Mouse (Mus musculus) limb, embryonic 13.5 days (tissue): ENCODE measurements around the gene Gmeb2. TPM values are rescaled to one million over a fixed set of nuclear protein-coding genes. Genes with fewer than 3 reads are reported as not detected.
"Not testable (repeated sequence)": the region's sequence is repeated elsewhere in the genome, so short reads cannot be mapped to it uniquely, and the experiment has no call there.

ENCODE experiments used
- ATAC-seq: fragments of 200-750 bp; cut with Nextera tagmentation; 2 replicates; pipeline ENCODE4 v1.8.0; 2017; ENCODE audit warnings: low read depth, moderate number of reproducible peaks, moderate TSS enrichment; ENCODE audit not compliant: low FRiP score
- H3K27ac ChIP-seq: fragments of 300-500 bp; sonication (generic); 2 replicates; pipeline ENCODE4 v1.5.1; 2015; ENCODE audit warnings: inconsistent platforms, mild to moderate bottlenecking, moderate library complexity
- H3K27me3 ChIP-seq: fragments of 300-500 bp; sonication (generic); 2 replicates; pipeline ENCODE4 v1.6.1; 2015; ENCODE audit warnings: mild to moderate bottlenecking, inconsistent platforms
- H3K36me3 ChIP-seq: fragments of 300-500 bp; sonication (generic); 2 replicates; pipeline ENCODE4 v1.6.1; 2015; ENCODE audit warnings: inconsistent platforms, mild to moderate bottlenecking, moderate library complexity
- H3K4me1 ChIP-seq: fragments of 300-500 bp; sonication (generic); 2 replicates; pipeline ENCODE4 v1.6.1; 2015; ENCODE audit warnings: inconsistent platforms
- H3K4me2 ChIP-seq: fragments of 300-500 bp; sonication (generic); replicated peaks from 2 replicates; pipeline ENCODE4 v1.6.1; 2015; ENCODE audit warnings: inconsistent platforms, mild to moderate bottlenecking, moderate library complexity
- H3K4me3 ChIP-seq: fragments of 300-500 bp; sonication (generic); 2 replicates; pipeline ENCODE4 v1.5.1; 2015; ENCODE audit warnings: moderate library complexity, mild to moderate bottlenecking, inconsistent platforms
- H3K9ac ChIP-seq: fragments of 300-500 bp; sonication (generic); 2 replicates; pipeline ENCODE4 v1.6.1; 2015; ENCODE audit warnings: mild to moderate bottlenecking, inconsistent platforms
- H3K9me3 ChIP-seq: fragments of 300-500 bp; sonication (generic); 2 replicates; pipeline ENCODE4 v1.6.1; 2016; ENCODE audit warnings: inconsistent platforms
- WGBS: fragments of 180-500 bp; shearing (Covaris S2); methylation state at CpG from one replicate; pipeline ENCODE4 v1.1.7; 2015; 5-methylcytosine and 5-hydroxymethylcytosine counted together
- polyA plus RNA-seq: library from polyadenylated mRNA; unstranded; fragments of >200 nt; fragmentation: Nextera tagmentation; extraction: Ambion mirVana; gene quantifications from 2 replicates; pipeline ENCODE4 v1.2.1, GENCODE M21; 2015

Gene Gmeb2
- 16.5 and 17.8 TPM in 2 replicates for polyA plus RNA-seq

DNA sequence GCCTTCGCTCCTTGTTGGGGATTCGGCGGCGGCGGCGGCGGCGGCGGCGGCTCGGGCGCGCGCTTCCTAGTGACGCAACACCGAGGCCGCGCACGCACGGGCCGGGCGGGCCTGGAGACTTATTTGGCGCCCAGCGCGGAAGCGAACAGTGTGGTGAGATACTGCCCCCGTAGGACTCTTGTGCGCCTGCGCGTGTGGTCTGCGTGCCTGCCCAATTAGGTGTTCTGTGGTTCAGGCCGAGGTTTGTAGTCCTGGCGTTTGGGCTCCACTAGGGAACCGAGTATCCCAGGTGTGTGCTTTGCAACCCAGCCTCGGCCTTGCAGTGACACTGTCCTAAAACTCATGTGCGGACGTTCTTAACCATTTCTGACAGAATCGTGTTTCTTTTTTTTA lies at the start of gene Gmeb2:
TSS of gene Gmeb2 (minus strand) at position 78 of the 393 bp plus-strand sequence.
- peak within 1 kb of the TSS; percentile 94 for H3K27ac ChIP-seq
- not testable (repeated sequence) for H3K9me3 ChIP-seq, H3K27me3 ChIP-seq
- peaks cover 22% of the 10 kb centered on the region for H3K36me3 ChIP-seq
- peak within 1 kb of the TSS; percentile 63 for H3K4me3 ChIP-seq
- peak within 1 kb of the TSS; percentile 87 for H3K9ac ChIP-seq
- 8% methylated on average over 34 of the region's 38 CpGs for WGBS
- peaks cover 16% of the 10 kb centered on the region for H3K4me1 ChIP-seq
- H3K4me2 ChIP-seq, result peak within 1 kb of the TSS; percentile 68
- ATAC-seq, result peak; percentile 97

DNA sequence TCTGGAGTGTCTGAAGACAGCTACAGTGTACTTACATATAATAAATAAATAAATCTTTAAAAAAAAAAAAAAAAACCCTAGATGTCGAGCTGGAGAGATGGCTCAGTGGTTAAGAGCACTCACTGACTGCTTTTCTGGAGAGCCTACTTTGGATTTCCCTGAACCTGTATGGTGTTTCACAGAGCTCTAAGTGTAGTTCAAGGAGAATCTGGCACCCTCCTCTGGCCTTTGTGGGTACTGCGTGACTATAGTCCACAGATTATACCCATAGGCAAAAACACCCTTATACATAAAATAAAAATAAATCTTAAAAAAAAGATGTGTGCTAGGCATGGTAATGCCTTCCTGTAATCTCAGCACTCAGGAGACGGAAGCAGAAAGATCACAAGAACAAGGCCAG lies 46.2 kb upstream of the Gmeb2 start:
- ATAC-seq, result no peak
- Histone ChIP-seq H3K36me3 (peaks cover 83% of the 10 kb centered on the region), H3K27ac (no peak overlapping the region), H3K9ac (no peak overlapping the region), H3K27me3 (no peaks in the 10 kb centered on the region), H3K4me2 (no peak overlapping the region), H3K9me3 (no peaks in the 10 kb centered on the region), H3K4me1 (no peaks in the 10 kb centered on the region), H3K4me3 (no peak overlapping the region)
- 61% methylated on average over 3 of the region's 3 CpGs for WGBS

DNA sequence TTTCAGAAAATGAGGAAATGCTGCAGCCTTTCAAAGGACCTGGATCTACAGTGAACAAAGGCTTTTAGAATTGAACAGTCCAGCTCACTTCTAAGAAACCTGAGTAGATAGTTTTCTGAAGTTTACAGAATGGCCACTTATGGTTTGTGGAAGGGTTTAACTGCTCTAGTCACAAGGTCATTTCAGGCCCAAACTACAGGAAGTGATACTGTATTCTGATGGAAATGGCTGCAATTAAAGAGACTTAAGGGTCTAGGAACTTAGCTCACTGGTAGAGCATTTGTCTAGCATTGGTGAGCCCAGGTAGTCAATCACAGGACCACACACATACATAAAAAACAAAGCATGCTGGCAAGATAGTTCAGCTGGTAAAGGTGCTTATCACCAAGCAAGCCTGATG lies 44.7 kb upstream of the Gmeb2 start:
- Histone ChIP-seq H3K4me2 (no peak overlapping the region), H3K9me3 (no peaks in the 10 kb centered on the region), H3K27me3 (no peaks in the 10 kb centered on the region), H3K4me1 (no peaks in the 10 kb centered on the region), H3K4me3 (no peak overlapping the region), H3K9ac (no peak overlapping the region), H3K27ac (no peak overlapping the region), H3K36me3 (peaks cover 85% of the 10 kb centered on the region)
- ATAC-seq, result no peak

DNA sequence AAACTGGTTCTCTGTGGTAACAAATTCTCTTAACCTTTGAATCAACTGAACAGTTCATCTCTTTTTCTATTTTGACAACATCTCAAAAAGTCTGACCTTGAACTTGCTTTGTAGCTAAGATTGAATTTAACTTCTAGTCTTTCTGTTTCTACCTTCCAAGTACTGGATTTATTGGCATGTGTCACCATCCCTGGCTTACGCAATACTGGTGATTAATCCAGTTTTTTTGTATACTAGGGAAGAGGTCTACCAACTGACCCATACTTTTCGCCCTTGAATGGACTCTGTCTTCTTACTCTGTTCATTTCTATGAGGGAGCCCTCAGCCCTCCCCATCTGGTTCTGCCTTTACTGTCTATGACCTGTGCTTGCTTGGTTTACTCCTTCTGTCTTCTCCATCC lies 38.3 kb upstream of the Gmeb2 start:
- no peak for ATAC-seq
- no peak overlapping the region for H3K27ac ChIP-seq
- H3K27me3 ChIP-seq, result no peaks in the 10 kb centered on the region
- H3K9me3 ChIP-seq, result no peaks in the 10 kb centered on the region
- no peak overlapping the region for H3K9ac ChIP-seq
- 94% methylated on average over 2 of the region's 2 CpGs for WGBS
- H3K4me2 ChIP-seq, result no peak overlapping the region
- H3K36me3 ChIP-seq, result peaks cover 90% of the 10 kb centered on the region
- no peak overlapping the region for H3K4me3 ChIP-seq
- no peaks in the 10 kb centered on the region for H3K4me1 ChIP-seq

DNA sequence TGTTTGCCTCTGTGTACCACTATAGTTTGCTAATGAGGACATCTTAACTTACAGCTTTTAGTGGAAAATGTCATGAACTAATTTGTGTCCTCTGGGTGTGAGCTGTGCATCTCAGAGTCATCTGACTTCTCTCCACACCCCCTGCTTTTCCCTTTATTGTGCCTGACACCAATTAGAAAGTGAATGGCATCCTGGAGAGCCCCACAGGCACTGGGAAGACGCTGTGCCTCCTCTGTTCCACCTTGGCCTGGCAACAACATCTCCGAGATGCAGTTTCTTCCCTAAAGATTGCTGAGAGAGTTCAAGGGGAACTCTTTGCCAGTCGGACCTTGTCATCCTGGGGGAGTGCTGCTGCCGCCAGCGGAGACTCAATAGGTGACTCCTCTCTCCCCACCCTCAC lies 34.3 kb upstream of the Gmeb2 start:
- Histone ChIP-seq H3K27ac (no peak overlapping the region), H3K36me3 (peaks cover 51% of the 10 kb centered on the region), H3K27me3 (peaks cover 7% of the 10 kb centered on the region; the same call in 1 of the 2 replicates), H3K4me2 (no peak overlapping the region), H3K4me3 (no peak overlapping the region), H3K4me1 (peaks cover 11% of the 10 kb centered on the region), H3K9me3 (no peaks in the 10 kb centered on the region), H3K9ac (no peak overlapping the region; the same call in 1 of the 2 replicates)
- WGBS, result 84% methylated on average over 5 of the region's 5 CpGs
- no peak for ATAC-seq

DNA sequence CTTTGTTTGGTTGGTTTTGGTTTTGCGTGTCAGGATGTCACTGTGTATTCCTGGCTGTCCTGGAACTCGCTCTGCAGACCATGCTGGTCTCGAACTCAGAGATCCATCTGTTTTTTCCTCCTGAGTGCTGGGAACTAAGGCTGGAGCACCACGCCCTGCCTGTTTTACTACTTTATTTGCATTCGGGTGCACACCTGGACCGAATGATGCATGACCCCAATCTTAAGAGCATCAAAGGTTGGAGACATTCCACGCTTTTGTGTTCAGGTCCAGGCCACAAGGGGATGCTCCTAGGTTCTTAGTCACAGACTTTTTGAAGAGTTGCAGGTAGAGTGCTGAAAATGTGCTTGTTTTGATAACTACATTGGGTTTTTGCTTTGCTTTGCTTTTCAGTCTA lies 32.3 kb upstream of the Gmeb2 start:
- Histone ChIP-seq H3K27me3 (peaks cover 26% of the 10 kb centered on the region), H3K4me2 (peak overlapping the region; percentile 77), H3K4me3 (peak overlapping the region; percentile 56), H3K9me3 (no peaks in the 10 kb centered on the region), H3K27ac (no peak overlapping the region), H3K4me1 (peaks cover 11% of the 10 kb centered on the region), H3K36me3 (peaks cover 33% of the 10 kb centered on the region), H3K9ac (peak overlapping the region; percentile 71)
- no peak for ATAC-seq
- 10% methylated on average over 7 of the region's 7 CpGs for WGBS

DNA sequence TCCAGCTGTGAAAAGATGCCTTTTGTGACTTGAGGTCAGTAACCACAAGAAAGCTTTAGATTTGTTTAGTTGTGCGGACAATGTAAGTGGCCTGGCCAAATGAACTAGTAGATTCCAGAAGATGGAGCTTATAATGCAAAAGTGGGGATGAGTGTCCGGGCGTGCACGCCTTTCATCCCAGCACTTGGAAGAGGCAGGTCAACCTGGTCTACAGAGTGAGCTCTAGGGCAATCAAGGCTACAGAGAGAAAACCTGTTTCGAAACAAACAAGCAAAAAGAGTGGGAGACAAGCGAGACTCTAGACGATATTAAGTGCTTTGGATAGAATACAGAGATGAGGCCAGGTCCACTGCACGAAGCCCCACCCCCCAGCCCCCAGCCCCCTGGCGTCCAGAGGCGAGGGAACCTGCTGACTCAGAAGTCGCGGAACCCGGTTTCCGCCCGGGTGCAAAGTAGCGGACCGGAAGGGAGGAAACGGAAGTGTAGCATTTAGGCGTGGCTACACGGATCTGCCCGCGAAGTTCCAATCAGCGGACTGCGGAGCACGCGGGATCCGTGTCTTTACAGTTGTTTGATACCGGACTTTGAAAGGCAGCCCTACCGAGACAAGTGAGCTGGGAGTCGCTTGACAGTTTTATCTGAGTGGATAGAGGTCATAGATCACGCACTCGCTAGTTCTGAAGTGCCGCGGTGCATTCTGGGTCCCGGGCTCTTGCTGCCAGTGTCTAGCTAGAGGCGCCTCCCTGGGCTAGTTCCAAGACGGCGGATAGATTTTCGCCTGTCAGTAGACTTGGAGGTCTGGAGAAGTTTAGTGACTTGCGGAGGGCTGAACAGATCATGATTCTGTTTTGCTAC lies 31.6 kb upstream of the Gmeb2 start, which contains the start of gene Rtel1:
TSS of gene Rtel1 (plus strand) at position 492 of the 855 bp plus-strand sequence.
- peaks cover 26% of the 10 kb centered on the region for H3K36me3 ChIP-seq
- no peak within 1 kb of the TSS for H3K27ac ChIP-seq
- peak within 1 kb of the TSS; percentile 56 for H3K4me3 ChIP-seq
- WGBS, result 6% methylated on average over 40 of the region's 40 CpGs
- no peaks in the 10 kb centered on the region for H3K9me3 ChIP-seq
- peaks cover 33% of the 10 kb centered on the region for H3K27me3 ChIP-seq
- peak within 1 kb of the TSS; percentile 71 for H3K9ac ChIP-seq
- H3K4me1 ChIP-seq, result peaks cover 11% of the 10 kb centered on the region
- peak; percentile 94 for ATAC-seq
- H3K4me2 ChIP-seq, result peak within 1 kb of the TSS; percentile 77

DNA sequence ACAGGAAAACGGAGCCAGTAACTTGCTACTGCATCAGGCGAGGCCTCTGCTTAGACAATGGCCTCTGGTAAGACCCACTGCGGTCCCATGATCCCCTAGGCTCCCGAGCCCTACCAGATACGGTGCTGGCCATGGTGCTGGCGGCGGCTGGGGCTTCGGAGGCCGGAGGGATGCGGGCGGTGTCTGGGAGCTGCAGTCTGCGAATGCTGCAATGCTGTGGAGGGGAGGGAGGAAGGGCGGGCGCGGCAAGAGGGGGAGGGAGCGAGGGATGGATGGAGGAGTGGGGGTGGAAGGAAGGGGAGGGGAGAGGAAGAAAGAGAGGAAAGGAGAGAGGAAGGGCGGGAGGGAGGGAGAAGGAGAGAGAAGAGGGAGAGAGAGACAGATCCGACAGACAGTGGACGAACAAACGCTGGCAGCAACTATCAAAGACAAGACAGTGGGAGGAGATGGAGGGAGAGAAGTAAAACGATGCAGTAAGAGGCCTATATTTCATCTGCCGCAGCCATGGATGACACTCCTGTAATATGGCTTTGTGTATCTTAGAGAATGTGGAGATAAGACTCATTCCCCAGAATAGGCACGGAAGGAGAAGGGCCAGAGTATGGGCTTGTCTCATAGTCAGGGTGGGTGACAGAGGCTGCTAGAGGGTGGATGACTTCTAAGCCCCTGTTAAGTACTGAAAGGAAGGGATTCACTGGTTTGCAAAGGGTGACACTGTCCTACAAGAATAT lies 26.4 kb upstream of the Gmeb2 start, which contains the start of gene Stmn3:
TSS of gene Stmn3 (minus strand) at position 421 of the 731 bp plus-strand sequence.
- Histone ChIP-seq H3K4me3 (peak within 1 kb of the TSS; percentile 15), H3K9ac (no peak within 1 kb of the TSS)
- peak; percentile 59; the same call in 1 of the 2 replicates for ATAC-seq

DNA sequence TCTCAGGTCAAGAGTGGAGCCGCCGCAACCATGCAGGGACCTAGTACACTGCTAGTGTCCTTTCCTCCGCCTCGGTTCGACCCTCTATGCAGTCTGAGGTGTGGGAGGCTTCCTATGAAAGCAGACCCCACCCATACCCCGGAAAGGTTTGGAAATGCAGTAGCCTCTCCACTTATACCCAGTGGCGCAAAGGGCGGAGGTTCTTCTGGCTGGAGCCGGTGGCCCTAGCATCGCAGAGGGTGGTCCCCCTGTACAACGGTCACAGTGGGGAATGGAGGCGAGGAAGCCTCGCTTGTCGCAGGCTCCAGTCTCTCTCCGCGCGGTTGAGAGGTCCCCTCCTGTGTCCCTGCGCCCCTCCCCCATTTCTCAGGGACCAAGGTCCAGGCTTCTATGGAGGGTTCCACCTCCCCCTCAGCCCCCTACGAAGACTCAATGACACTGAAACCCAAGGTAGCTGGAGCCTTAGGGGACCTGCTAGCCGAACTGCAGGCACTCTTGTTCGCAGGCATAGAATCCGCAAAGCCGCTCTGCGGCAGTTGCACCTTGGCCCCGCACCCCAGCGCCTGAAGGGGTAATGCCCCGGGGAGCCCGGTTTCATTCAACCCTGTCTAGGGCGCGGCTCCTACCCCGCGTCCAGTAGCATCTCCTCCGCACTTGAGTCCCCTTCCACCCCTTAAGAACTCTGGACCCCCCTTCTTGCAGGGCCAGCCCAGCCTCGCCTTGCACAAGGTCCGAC lies 25.7 kb upstream of the Gmeb2 start:
- 3% methylated on average over 35 of the region's 35 CpGs for WGBS
- Histone ChIP-seq H3K27me3 (peaks cover 80% of the 10 kb centered on the region), H3K9me3 (no peaks in the 10 kb centered on the region), H3K4me3 (peak overlapping the region; percentile 15), H3K27ac (no peak overlapping the region), H3K4me2 (peak overlapping the region; percentile 35; the same call in 1 of the 2 replicates), H3K36me3 (no peaks in the 10 kb centered on the region), H3K4me1 (peaks cover 6% of the 10 kb centered on the region), H3K9ac (no peak overlapping the region)
- peak; percentile 51; the same call in 1 of the 2 replicates for ATAC-seq

More for the DNA sequence above, 26.4 kb upstream of the Gmeb2 start, which contains the start of gene Stmn3:
- 5% methylated on average over 23 of the region's 23 CpGs for WGBS
- no peaks in the 10 kb centered on the region for H3K9me3 ChIP-seq
- H3K27ac ChIP-seq, result no peak within 1 kb of the TSS
- peak within 1 kb of the TSS; percentile 35; the same call in 1 of the 2 replicates for H3K4me2 ChIP-seq
- peaks cover 77% of the 10 kb centered on the region for H3K27me3 ChIP-seq
- H3K4me1 ChIP-seq, result peaks cover 6% of the 10 kb centered on the region
- no peaks in the 10 kb centered on the region for H3K36me3 ChIP-seq

DNA sequence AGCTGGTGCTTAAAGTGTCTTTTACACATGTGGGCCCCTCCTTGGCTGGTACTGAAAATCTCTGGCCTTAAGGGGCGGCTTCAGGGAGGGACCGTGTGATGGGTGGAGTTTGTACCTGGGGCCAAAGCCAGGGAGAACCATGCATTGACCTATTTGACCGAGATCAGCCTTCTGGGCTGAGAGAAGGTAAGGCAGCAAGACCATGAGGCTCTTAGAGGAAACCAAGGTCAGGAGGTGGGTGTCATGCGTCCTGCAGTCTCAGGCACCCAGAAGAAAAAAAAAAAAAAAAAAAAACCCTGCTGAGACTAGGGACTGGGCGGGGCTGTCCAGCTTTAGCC lies 25.1 kb upstream of the Gmeb2 start:
- no peaks in the 10 kb centered on the region for H3K9me3 ChIP-seq
- H3K4me1 ChIP-seq, result peaks cover 6% of the 10 kb centered on the region
- peaks cover 85% of the 10 kb centered on the region for H3K27me3 ChIP-seq
- no peaks in the 10 kb centered on the region for H3K36me3 ChIP-seq
- H3K4me2 ChIP-seq, result no peak overlapping the region
- H3K9ac ChIP-seq, result no peak overlapping the region
- no peak overlapping the region for H3K4me3 ChIP-seq
- no peak overlapping the region for H3K27ac ChIP-seq
- ATAC-seq, result no peak
- WGBS, result 8% methylated on average over 5 of the region's 5 CpGs

DNA sequence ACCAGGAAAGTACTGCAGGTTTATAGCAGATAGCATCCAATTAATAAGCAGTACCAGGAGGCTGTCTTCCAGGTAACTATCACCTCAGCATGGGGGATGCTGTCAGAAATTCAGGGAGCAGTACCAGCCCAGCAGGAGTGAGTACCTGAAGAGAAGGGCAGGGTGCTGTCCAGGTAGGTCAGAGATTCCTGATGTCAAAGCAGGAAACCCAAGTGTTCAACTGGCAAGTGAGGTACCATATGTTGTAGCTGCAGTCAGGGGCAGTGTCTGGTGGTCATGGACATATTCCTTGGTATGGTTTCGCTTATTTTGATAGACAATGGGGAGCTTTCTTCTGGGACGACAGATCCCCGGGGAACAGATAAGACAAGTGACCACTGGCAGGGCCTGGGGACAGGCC lies 24.6 kb upstream of the Gmeb2 start:
- Histone ChIP-seq H3K4me2 (no peak overlapping the region), H3K9me3 (no peaks in the 10 kb centered on the region), H3K4me1 (peaks cover 6% of the 10 kb centered on the region), H3K9ac (no peak overlapping the region), H3K36me3 (no peaks in the 10 kb centered on the region), H3K4me3 (no peak overlapping the region), H3K27me3 (peaks cover 90% of the 10 kb centered on the region), H3K27ac (no peak overlapping the region)
- ATAC-seq, result no peak
- WGBS, result 71% methylated on average over 3 of the region's 3 CpGs
